Mouse (Mus musculus) Muller cell, postnatal 12 days (primary cell): Measurements from ENCODE around the gene Dynll1.
"Not testable (repeated sequence)": the region's sequence is repeated elsewhere in the genome, so short reads cannot be mapped to it uniquely, and the experiment has no call there.

Experiments
- DNase-seq: peaks from one replicate; pipeline ENCODE4 v3.0.0-alpha.2; 2015; ENCODE audit errors: inconsistent ontology term

Gene Dynll1

DNA sequence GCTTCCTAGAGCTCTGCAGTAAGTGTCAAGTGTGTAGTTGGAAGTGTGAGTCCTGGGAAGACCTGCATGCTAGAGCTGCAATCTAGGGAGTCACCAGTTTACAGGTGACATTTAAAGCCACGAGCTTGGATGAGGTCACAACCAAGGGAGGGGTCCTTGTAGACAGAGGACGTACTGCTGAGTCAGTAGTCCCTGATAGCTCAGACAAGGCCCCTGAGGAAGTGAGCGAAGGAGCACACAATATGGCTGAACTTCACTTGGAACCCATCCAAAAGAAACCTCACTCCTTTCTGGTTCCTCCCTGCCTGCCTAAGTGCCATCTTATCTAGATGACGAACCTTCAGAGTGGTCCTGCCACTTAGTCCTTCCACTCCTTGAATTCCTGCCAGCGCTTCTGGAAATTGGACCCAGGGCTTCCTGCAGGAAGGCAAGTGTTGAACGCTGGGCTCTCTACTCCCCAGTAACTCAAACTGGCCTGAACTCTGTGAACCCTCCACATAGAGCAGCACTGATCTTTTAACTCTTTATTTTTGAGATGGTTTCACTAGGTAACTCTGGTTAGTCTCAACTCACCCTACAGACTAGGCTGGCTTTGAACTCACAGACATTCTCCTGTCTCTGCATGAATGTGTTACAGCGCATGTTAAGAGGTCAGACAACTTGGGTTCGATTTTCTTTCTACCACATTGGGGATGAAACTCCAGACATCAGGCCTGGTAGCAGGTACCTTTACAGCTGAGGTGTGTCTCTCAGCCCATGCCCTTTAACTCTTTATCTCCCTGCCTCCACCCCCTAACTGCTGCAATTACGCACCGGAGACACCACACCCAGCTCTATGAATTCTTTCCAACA lies 12.2 kb upstream of the Dynll1 start:
- DNase-seq: no peak

DNA sequence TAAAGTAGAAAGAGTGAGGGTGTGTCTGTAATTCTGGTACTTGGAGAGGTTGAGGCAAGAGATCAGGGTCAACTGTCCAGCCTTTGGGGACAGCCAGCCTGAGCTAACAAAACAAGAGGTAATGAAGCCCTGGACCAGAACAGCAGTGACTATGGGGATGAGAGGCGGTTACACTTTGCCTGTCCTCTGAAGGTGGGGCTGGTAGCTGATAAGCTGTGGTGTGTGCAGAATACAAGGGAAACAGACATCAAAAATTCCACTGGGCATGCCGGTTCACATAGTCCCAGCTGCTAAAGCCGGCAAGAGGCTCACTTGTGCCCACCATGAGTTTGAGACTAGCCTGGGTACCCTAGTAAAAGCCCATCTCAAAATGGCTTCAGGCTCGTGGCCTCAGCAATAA lies 11.6 kb upstream of the Dynll1 start:
- no peak for DNase-seq

GRCm38 (mm10) chr5:115302190-115302589 lies 1.4 kb upstream of the Dynll1 start:
- DNase-seq: not testable (repeated sequence)

DNA sequence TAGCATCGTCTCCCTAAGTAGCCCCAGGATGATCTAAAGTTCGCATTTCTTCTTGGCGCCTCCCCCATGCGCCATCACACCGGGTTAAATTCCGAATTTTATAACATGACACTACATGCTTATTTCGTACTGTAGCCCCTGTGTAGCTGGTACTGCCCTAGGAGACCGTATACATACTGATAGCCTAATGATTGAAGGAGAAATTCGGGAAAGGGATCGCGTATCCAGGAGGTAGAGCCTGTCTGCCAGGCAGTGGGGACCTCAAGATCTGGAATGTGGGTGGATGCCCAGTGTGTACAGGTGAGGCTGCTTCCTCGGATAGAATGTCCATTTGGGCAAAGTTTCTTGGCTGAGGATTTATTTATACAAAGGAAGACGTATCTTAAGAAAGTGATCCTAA lies 816 bp upstream of the Dynll1 start:
- no peak for DNase-seq

DNA sequence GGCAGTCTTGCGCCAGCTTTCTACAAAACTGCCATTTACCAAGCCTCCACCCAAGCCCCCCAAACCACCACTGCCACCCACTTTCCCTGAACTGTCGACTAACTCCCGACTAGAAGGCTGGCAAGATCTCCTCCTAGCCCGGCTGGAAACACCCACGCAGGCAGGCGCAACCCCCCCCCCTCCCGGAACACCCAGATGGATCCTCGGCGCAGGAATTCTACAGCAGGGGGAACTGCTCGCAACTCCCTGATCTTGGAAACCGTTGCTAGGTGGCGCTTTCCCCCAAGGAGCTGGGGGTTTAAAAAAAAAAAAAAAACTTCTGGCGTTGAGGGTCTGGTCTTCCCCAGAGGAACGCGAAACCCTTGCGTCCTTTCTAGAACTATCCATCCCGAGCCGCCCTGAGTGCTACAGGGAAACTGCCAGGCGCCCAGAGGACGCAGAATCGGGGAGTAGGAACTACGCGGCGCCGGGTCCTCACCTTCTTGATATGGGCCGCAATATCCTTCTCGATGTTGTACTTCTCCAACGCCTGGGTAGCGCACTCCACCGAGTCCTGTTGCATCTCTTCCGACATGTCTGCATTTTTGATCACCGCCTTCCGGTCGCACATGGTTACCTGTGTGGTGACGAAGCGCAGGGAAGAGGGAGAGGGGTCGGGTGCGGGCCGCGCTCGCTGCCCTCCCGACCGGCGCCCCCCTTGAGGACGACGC lies 609 bp downstream of the Dynll1 start:
- DNase-seq: peak; percentile 92

GRCm38 (mm10) chr5:115296347-115296746 lies 4.5 kb downstream of the Dynll1 start:
- DNase-seq: no peak

- no peak for DNase-seq
Observed at GRCm38 (mm10) chr5:115294173-115294572, 6.6 kb downstream of the Dynll1 start.

DNA sequence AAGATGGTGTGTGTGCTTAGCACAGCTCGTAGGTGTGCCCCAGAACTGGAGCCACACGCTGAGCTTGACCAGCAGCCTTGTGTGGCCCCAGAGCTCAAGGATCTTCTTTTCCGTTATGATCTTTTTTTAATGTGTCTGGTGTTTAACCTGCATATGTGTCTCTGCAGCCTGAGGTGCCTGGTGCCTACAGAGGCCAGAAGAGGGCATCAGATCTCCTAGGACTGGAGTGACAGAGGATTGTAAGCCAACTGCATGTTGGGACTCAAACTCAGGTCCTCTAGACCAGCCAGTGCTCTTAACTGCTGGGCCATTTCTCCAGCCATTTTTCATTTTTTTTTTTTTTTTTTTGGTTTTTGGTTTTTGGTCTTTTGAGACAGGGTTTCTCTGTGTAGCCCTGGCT lies 16.1 kb downstream of the Dynll1 start:
- DNase-seq: no peak

- no peak for DNase-seq
Observed at GRCm38 (mm10) chr5:115280050-115280687, 20.6 kb downstream of the Dynll1 start.

- DNase-seq: peak; percentile 88
Observed at GRCm38 (mm10) chr5:115279226-115280049, 21.4 kb downstream of the Dynll1 start, which contains the start of gene Coq5. Coq5 (plus strand) TSS chr5:115279666.

GRCm38 (mm10) chr5:115278785-115279184 lies 22.0 kb downstream of the Dynll1 start:
- no peak for DNase-seq

GRCm38 (mm10) chr5:115278053-115278452 lies 22.7 kb downstream of the Dynll1 start:
- no peak for DNase-seq

DNA sequence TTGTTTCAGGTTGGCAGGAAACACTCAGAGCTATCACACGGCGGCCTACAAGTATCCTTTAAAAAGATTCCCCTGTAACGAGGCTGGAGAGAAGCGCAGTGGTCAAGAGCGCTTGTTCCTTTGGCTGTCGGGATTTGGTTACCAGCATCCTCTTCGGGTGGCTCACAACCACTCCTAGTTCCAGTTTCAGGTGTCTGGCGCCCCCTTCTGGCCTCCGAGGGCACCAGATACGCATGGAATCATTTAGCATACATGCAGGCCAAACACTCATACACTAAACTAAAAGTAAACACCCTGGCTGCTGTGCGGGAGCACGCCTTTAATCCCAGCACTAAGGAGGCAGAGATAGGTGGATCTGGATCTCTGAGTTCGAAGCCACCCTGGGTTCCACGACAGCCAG lies 24.8 kb downstream of the Dynll1 start:
- no peak for DNase-seq

DNA sequence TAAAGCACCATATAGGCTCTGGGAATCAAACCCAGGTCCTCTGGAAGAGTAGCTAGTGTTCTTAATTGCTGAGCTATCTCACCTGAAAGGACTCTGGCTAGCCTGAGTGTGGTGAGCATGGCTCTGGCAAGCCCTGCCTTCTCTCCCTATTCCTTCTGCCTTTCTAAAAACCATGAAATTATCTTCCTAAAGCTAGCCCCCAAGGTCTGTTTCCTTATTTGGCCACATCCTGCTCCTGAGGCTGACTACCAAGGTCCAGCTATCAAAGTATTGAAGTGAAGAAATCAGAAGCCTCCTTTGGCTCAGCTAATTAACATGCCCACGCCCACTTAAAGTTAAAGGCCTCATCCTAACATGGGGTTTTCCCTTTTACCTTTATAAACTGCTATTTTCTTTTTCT lies 26.0 kb downstream of the Dynll1 start:
- DNase-seq: no peak

- no peak for DNase-seq
Observed at GRCm38 (mm10) chr5:115274353-115274752, 26.4 kb downstream of the Dynll1 start.

DNA sequence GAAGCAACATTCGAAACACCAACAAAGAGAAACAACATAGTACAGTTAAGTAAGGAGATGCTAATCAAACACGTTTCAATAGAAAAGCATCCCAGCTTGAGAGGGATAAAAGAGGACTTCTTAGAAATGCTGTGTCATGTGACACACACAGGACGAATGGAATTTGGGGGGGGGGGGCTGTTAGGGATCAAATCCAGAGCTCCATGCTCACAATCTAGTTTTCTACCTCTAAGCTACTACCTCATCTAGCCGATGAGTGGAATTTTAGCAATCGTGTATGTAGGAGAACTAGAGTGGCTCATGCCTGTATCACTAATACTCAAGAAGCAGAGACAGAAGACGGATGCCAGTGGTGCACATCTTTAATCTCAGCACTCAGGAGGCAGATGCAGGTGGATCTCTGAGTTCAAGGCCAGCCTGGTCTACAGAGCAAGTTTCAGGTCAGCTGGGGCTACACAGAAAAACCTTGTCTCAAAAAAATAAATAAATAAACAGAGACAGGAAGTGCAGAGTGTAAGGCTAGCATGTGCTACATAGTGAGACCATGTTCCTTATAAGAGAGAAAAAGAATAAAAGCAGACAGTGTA lies 27.2 kb downstream of the Dynll1 start:
- no peak for DNase-seq

DNA sequence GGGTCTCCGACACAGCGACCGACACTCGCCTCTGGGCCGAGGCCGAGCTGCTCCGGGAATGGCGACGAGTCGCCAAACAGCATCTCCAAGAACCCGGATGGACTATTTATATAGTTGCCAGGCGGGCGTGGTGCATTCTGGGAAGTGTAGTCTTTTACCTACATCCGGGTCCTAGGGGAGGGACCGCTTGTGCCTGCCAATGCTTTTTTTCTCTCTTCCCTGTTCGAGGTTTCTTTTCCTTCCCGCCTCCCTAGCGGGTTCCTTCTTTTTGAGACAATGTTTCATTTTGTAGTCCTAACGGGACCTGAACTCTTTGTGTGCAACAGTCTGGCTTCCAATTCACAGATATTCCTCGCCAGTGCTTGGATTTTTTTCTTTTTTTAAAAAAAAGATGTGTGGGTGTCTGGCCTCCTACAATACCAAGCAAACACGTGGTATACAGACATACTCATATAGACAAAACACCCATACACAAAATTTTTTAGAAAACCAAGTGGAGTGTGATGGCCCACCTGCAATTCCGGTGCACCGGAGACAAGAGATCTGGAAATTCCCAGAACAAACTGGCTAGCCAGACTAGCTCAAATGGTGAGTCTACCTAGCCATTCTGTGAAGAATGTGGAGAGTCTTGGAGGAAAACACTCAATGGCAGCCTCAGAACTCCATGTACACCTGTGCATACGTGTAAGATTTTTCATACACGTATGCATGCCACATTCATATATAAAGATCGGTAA lies 27.8 kb downstream of the Dynll1 start, which contains the start of gene Rnf10:
Gene Rnf10, minus strand, starts transcription at position 87 of the 737 bp plus-strand sequence.
- peak; percentile 95 for DNase-seq

- DNase-seq: peak; percentile 61
Observed at GRCm38 (mm10) chr5:115271931-115272811, 28.6 kb downstream of the Dynll1 start.

GRCm38 (mm10) chr5:115269969-115270368 lies 30.8 kb downstream of the Dynll1 start:
- DNase-seq: no peak
